Mouse (Mus musculus): ENCODE results near the gene Selenok. TPM values are rescaled to one million over a fixed set of nuclear protein-coding genes. Genes with fewer than 3 reads are reported as not detected.
A peak's percentile ranks its signal among the peaks of the same experiment; 100 is the strongest.

The Selenok gene
- polyA plus RNA-seq, 1 experiment from 2014 or later, result 402 TPM

- Histone ChIP-seq H3K27me3 (replicated peaks) (no peaks in the 10 kb centered on the region), H3K4me3 (no peak overlapping the region), H3K9me3 (no peaks in the 10 kb centered on the region), H3K4me2 (replicated peaks) (no peak overlapping the region), H3K36me3 (peaks cover 37% of the 10 kb centered on the region), H3K27ac (no peak overlapping the region), H3K9ac (no peak overlapping the region), H3K4me1 (no peaks in the 10 kb centered on the region)
- 76% methylated on average over 13 of the region's 13 CpGs for WGBS
- no peak; the same call in 1 of the 2 replicates for ATAC-seq (ENCODE audit: low FRiP score, low read depth)
These were observed 30.8 kb downstream of the Selenok start for GRCm38 (mm10) chr14:29998747-29999474.

DNA sequence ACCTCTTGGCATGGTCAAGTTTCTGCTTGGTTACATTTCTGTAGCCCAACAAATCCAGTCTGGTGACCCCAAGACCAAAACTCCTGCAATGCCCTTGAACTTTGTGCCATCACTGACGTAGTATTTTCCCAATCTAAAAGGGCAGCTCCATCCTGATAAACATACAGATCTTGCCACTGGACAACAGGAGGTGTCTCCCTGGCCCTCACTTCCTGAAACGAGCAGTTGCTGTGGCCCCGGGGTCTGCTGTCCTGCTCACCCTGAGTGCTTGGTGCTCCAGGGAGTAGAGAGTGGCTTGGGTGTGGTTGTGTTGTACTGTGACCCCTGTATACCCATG is 31.3 kb downstream of the Selenok start:
- Histone ChIP-seq H3K27ac (no peak overlapping the region), H3K4me3 (no peak overlapping the region), H3K27me3 (replicated peaks) (no peaks in the 10 kb centered on the region), H3K9me3 (no peaks in the 10 kb centered on the region), H3K36me3 (peaks cover 32% of the 10 kb centered on the region), H3K4me2 (replicated peaks) (no peak overlapping the region), H3K9ac (no peak overlapping the region), H3K4me1 (no peaks in the 10 kb centered on the region)
- WGBS, result 92% methylated on average over 3 of the region's 3 CpGs
- ATAC-seq (ENCODE audit: low FRiP score, low read depth), result no peak

DNA sequence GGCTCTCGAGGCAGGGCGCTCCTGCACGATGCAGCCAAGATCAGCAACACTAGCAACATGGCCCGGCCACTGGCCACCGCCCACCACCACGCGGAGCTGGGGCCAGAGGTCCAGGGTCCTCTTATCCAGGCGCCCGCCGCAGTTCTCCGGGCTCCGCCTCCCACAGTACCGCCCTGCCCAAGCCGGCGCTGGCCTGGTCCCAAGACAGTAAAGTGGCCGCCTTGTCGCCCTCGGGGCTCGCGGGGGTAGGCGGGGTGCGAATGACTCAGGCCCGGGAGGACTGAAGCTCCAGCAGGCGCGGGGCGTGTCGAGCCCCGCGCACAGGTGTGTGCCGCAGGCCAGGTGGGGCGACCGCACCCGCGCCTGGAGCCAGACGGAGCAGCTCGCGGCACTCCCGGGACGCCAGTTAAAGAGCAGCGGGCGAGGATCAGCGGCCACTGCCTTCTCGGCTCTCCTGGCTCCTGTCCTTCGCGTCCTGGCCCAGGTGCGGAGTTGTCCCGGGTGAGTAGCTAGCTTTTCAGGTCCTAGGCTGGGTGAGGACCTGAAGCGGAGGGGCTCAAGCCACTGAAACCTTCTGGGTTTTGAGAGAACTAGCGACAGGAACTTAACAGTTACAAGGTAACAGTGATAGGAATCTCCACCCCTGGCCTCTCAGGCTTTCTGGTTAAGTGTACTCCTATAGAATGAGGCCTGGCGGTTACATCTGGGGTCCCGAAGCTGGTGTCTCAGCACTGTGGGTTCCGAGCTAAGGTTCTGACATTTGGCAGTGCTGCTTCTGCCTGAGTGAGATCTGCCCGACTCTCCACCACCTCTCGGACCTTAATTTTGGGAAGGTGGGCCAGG is 40.8 kb downstream of the Selenok start, which contains the start of the genes Il17rb and Chdh:
TSS of gene Il17rb (minus strand) at position 164 of the 843 bp plus-strand sequence.
TSS of gene Chdh (plus strand) at position 291 of the 843 bp plus-strand sequence.
- Histone ChIP-seq H3K27ac (no peak within 1 kb of the TSS), H3K9me3 (no peaks in the 10 kb centered on the region), H3K4me3 (peak within 1 kb of the TSS; percentile 36), H3K4me1 (peaks cover 6% of the 10 kb centered on the region), H3K4me2 (replicated peaks) (peak within 1 kb of the TSS; percentile 86), H3K36me3 (no peaks in the 10 kb centered on the region), H3K9ac (peak within 1 kb of the TSS; percentile 40; the same call in 1 of the 2 replicates), H3K27me3 (replicated peaks) (peaks cover 29% of the 10 kb centered on the region)
- 0 out of 2 replicates have a peak, but pooled peaks have one; percentile 21 for ATAC-seq (ENCODE audit: low FRiP score, low read depth)
- 10% methylated on average over 53 of the region's 54 CpGs for WGBS

DNA sequence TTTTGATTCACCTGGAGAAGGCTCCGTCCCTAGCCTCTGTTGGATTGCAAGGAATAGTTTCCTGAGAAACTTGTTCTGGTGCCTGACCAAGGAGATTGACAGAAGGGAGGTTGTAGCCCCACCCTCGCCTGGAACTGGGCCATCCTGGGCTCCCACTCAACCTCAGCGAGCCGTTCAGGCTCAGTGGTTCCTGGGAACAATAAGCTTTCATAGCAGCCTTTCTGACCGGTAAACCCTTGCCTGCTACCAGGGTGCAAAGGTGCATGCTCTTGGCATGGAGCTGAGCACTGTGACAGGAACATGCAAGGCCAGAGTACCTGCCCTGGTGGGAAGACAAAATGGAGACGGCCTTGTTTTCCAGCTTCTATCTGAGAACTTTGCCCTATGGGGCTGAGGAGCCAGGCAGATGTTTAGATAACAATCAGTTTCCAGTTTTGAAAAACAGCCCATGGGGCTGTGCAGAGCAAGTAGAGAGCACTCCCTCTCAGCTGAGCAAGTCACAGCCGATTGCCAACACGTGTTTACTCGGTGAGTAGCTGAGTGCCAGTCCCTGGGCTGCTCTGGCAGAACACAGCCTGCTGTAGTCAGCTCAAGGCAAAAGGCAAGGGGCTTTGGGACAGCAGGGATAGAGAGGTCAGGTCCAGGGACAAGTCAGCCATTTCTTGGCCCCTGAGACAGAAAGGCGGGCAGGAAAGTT is 41.9 kb downstream of the Selenok start:
- Histone ChIP-seq H3K36me3 (no peaks in the 10 kb centered on the region), H3K4me1 (peaks cover 6% of the 10 kb centered on the region), H3K27ac (no peak overlapping the region), H3K27me3 (replicated peaks) (peaks cover 29% of the 10 kb centered on the region), H3K9ac (no peak overlapping the region), H3K9me3 (no peaks in the 10 kb centered on the region), H3K4me3 (no peak overlapping the region), H3K4me2 (replicated peaks) (no peak overlapping the region)
- no peak for ATAC-seq (ENCODE audit: low FRiP score, low read depth)
- WGBS, result 80% methylated on average over 10 of the region's 10 CpGs

- Histone ChIP-seq H3K4me1 (peaks cover 6% of the 10 kb centered on the region), H3K9me3 (no peaks in the 10 kb centered on the region), H3K36me3 (no peaks in the 10 kb centered on the region), H3K4me2 (replicated peaks) (no peak overlapping the region), H3K27me3 (replicated peaks) (peaks cover 29% of the 10 kb centered on the region), H3K27ac (no peak overlapping the region), H3K4me3 (no peak overlapping the region), H3K9ac (no peak overlapping the region)
- no peak for ATAC-seq (ENCODE audit: low FRiP score, low read depth)
- 81% methylated on average over 10 of the region's 10 CpGs for WGBS
These were observed 43.9 kb downstream of the Selenok start for GRCm38 (mm10) chr14:30011886-30012560.

DNA sequence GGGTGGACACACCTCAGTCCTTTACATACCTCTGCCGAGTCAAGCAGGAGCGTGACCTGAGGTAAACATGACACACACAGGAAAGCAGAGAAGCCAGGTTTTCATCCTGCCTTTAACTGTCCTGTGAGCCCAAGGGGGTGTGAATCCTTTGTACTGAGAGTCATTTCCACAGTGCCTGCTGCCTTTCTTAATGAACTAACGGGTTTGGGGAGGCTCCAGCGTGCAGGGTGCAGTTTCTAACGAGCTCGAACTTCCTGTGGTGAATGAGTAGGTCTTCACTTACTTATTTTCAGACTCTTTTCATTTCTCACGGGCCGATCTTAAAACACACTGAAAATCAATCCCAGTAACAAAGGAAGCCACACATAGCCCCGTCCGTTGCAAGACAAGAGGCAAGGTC is 46.4 kb downstream of the Selenok start:
- no peak overlapping the region for H3K4me2 ChIP-seq (replicated peaks)
- no peaks in the 10 kb centered on the region for H3K4me1 ChIP-seq
- H3K27me3 ChIP-seq (replicated peaks), result peaks cover 12% of the 10 kb centered on the region
- no peak overlapping the region for H3K4me3 ChIP-seq
- no peak overlapping the region for H3K27ac ChIP-seq
- no peak overlapping the region for H3K9ac ChIP-seq
- no peak for ATAC-seq (ENCODE audit: low FRiP score, low read depth)
- 61% methylated on average over 10 of the region's 10 CpGs for WGBS
- no peaks in the 10 kb centered on the region for H3K9me3 ChIP-seq
- no peaks in the 10 kb centered on the region for H3K36me3 ChIP-seq

DNA sequence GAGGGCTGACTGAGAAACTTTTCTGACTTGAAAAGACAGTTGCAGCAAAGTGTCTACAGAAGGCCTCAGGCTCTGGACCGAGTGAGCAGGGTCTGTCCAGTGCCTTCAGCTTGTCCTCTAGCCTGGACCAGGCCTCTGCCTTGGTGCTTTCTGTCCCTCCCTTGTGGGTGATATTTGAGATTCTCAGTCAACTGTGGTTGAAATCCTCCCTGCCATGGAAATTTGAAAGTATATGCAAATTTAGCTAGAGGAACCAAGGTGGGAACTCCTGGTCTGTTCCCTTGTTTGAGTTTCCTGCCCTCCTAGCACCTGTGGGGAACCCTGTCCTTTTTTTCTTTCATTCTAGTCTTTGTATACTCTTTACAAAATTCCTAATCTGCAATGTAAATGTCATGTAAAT is 46.9 kb downstream of the Selenok start:
- Histone ChIP-seq H3K4me1 (no peaks in the 10 kb centered on the region), H3K27me3 (replicated peaks) (peaks cover 7% of the 10 kb centered on the region; the same call in 1 of the 2 replicates)
- 69% methylated on average over 1 of the region's 1 CpGs for WGBS

DNA sequence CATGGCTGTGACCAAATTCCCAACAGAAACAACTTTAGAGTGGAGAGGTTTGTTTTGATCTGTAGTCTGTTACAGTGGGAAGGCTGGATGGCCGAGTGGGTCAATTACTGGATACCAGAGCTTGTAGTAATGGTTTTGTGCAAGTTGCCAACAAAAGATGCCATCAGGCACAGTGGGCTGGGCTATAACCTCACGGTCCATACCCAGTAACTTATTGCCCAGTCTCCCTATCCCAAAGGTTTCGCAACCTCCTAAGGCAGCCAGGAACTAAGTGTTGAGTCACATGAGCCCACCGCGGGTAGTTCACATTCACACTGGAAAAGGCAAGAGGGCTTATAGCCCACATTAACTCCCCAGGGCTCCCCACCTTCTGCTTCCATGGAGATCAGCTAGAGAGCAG is 48.6 kb downstream of the Selenok start:
- H3K9ac ChIP-seq, result no peak overlapping the region

More for the DNA sequence above, 46.9 kb downstream of the Selenok start:
- H3K4me2 ChIP-seq (replicated peaks), result no peak overlapping the region
- H3K36me3 ChIP-seq, result no peaks in the 10 kb centered on the region
- no peak overlapping the region for H3K4me3 ChIP-seq
- no peaks in the 10 kb centered on the region for H3K9me3 ChIP-seq
- H3K9ac ChIP-seq, result no peak overlapping the region
- no peak overlapping the region for H3K27ac ChIP-seq
- ATAC-seq (ENCODE audit: low FRiP score, low read depth), result no peak

GRCm38 (mm10) chr14:30017794-30018462 is 49.8 kb downstream of the Selenok start:
- Histone ChIP-seq H3K36me3 (no peaks in the 10 kb centered on the region), H3K9ac (no peak overlapping the region), H3K27me3 (replicated peaks) (no peaks in the 10 kb centered on the region), H3K4me2 (replicated peaks) (no peak overlapping the region), H3K4me1 (no peaks in the 10 kb centered on the region), H3K9me3 (no peaks in the 10 kb centered on the region), H3K4me3 (no peak overlapping the region), H3K27ac (no peak overlapping the region)
- no peak for ATAC-seq (ENCODE audit: low FRiP score, low read depth)
- 86% methylated on average over 8 of the region's 8 CpGs for WGBS

More for the DNA sequence above, 48.6 kb downstream of the Selenok start:
- no peak overlapping the region for H3K27ac ChIP-seq
- 90% methylated on average over 5 of the region's 5 CpGs for WGBS
- H3K4me2 ChIP-seq (replicated peaks), result no peak overlapping the region
- no peak for ATAC-seq (ENCODE audit: low FRiP score, low read depth)
- no peak overlapping the region for H3K4me3 ChIP-seq
- no peaks in the 10 kb centered on the region for H3K36me3 ChIP-seq
- H3K27me3 ChIP-seq (replicated peaks), result no peaks in the 10 kb centered on the region
- H3K4me1 ChIP-seq, result no peaks in the 10 kb centered on the region
- no peaks in the 10 kb centered on the region for H3K9me3 ChIP-seq

DNA sequence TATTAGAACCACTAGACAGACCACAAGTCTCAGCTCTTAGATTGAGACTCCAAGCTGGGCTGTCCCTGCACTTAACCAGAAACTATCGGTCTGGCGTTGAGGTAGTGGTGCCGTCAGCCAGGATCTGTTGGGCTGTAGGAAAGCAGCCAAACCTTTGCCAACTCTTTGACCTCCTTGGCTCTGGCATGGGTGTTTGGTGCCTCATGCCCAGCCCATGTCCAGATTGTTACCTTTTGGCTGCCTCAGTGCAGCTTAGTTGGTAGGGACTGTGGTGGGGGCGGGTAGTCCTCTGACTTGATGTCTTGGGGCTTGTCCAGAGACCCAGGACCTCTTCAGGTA is 50.3 kb downstream of the Selenok start:
- H3K9me3 ChIP-seq, result no peaks in the 10 kb centered on the region
- no peaks in the 10 kb centered on the region for H3K27me3 ChIP-seq (replicated peaks)
- no peak for ATAC-seq (ENCODE audit: low FRiP score, low read depth)
- H3K9ac ChIP-seq, result no peak overlapping the region
- H3K36me3 ChIP-seq, result no peaks in the 10 kb centered on the region
- WGBS, result 94% methylated on average over 4 of the region's 4 CpGs
- no peaks in the 10 kb centered on the region for H3K4me1 ChIP-seq
- no peak overlapping the region for H3K4me2 ChIP-seq (replicated peaks)
- H3K27ac ChIP-seq, result no peak overlapping the region
- no peak overlapping the region for H3K4me3 ChIP-seq

DNA sequence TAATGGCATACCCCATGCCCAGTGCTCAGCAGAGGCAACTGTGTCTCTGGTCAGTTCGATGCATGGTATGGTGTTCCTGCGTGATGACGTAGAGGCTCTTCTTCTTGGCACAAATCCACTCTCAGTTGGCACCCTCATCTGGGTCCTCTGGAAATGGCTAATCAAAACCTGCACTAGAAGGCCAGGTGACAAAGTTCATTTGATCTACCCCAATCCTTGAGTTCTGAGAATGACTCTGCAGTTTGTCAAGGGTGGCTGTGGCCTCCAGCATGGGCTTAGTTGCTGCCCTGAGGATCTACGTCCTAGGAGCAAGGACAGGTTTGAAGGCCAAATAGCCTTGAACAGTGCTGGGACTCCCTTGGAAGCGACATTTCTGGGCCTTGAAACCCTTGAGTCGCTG is 50.7 kb downstream of the Selenok start:
- Histone ChIP-seq H3K9me3 (no peaks in the 10 kb centered on the region), H3K27ac (no peak overlapping the region), H3K4me3 (no peak overlapping the region), H3K27me3 (replicated peaks) (no peaks in the 10 kb centered on the region), H3K4me1 (no peaks in the 10 kb centered on the region), H3K9ac (no peak overlapping the region), H3K4me2 (replicated peaks) (no peak overlapping the region), H3K36me3 (no peaks in the 10 kb centered on the region)
- ATAC-seq (ENCODE audit: low FRiP score, low read depth), result no peak
- WGBS, result 93% methylated on average over 6 of the region's 6 CpGs

Measured in neural tube, embryonic 12.5 days (tissue).